Mouse (Mus musculus): ENCODE results near the gene Rabl6.

- no peak for TF ChIP-seq CTCF (IDR thresholded peaks at IDR 0.05; ENCODE audit: extremely low read depth, insufficient read depth, insufficient read length, insufficient replicate concordance)
- TF ChIP-seq POLR2A (IDR thresholded peaks at IDR 0.05; ENCODE audit: low read depth, low read length) = no peak
These were observed 12.1 kb upstream of the Rabl6 start for GRCm38 (mm10) chr2:25620386-25620785.

All from spleen, adult 2 months (tissue).